12 mouse cellular contexts compared by ENCODE assay signal in genomic region chr11:9616133-9616532, GRCm38 (mm10).
"Had no signal": no experiment of that assay in that cellular context is flagged by ENCODE, and none has a peak within 500 bp of the region (broad histone marks: within the 10 kb centered on the region; RNA-seq: fewer than 3 reads in every experiment).

No protein-coding gene starts in this region.

- H3K27me3 ChIP-seq: midbrain, embryonic 12.5 days; neural tube, embryonic 12.5 days had no signal

- H3K4me1 ChIP-seq: midbrain, embryonic 10.5 days; neural tube, embryonic 12.5 days had no signal

- H3K4me3 ChIP-seq: midbrain, embryonic 10.5 days; midbrain, embryonic 12.5 days; neural tube, embryonic 12.5 days had no signal

- H3K9ac ChIP-seq: lung, embryonic 14.5 days; midbrain, embryonic 12.5 days; neural tube, embryonic 12.5 days had no signal

- DNase-seq: lung, adult 18-20 months; lung, embryonic 14.5 days; lung, postnatal 10 days; lung, postnatal 4 days; midbrain, embryonic 14.5 days; right cerebral cortex, postnatal 14 days; thymus, adult 18-20 months; thymus, postnatal 14 days; thymus, postnatal 36 days had no signal

- H3K4me2 ChIP-seq: lung, embryonic 14.5 days; midbrain, embryonic 12.5 days; neural tube, embryonic 12.5 days had no signal

- H3K27ac ChIP-seq: midbrain, embryonic 10.5 days; midbrain, embryonic 12.5 days; neural tube, embryonic 12.5 days had no signal

- H3K36me3 ChIP-seq: midbrain, embryonic 10.5 days; midbrain, embryonic 12.5 days; neural tube, embryonic 12.5 days had no signal

- H3K9me3 ChIP-seq: midbrain, embryonic 10.5 days; midbrain, embryonic 12.5 days; neural tube, embryonic 12.5 days had no signal
